Comparison of ENCODE assay signal across 14 mouse cellular contexts in genomic region chr19:32202131-32203114, GRCm38 (mm10).
DNase-seq lines count a peak whose midpoint lies in the region; ATAC-seq and TF ChIP-seq lines count a peak whose summit lies in the region.
"Had no signal": no experiment of that assay in that cellular context is flagged by ENCODE, and none has a peak within 500 bp of the region (broad histone marks: within the 10 kb centered on the region; RNA-seq: fewer than 3 reads in every experiment).

No protein-coding gene starts in this region.

- H3K4me3 ChIP-seq in cortical plate, adult 2 months (ENCODE audit: insufficient read depth, low read length): no peak overlapping the region
- no peak overlapping the region for H3K4me3 ChIP-seq in forebrain, embryonic 13.5 days
- H3K4me3 ChIP-seq: embryonic facial prominence, embryonic 15.5 days; heart, embryonic 15.5 days; midbrain, embryonic 10.5 days had no signal

- peak; percentile 36 to 58 for DNase-seq in heart, adult 18-20 months
- no peak for DNase-seq in heart, postnatal 25 days (ENCODE audit: low spot score)
- DNase-seq in kidney, postnatal 25 days: peak; percentile 71 to 89
- peak; percentile 79 for DNase-seq in lung, postnatal 36 days
- no peak for DNase-seq in spleen, postnatal 4 days (ENCODE audit: low spot score in 2 of 2)
- no peak for DNase-seq in right cerebral cortex, adult 18-20 months
- DNase-seq: adrenal gland, postnatal 25 days; cerebellum, adult 9-10 months; thymus, postnatal 4 days had no signal

- no peak overlapping the region for H3K9ac ChIP-seq in forebrain, embryonic 13.5 days
- H3K9ac ChIP-seq: embryonic facial prominence, embryonic 15.5 days; heart, embryonic 15.5 days had no signal

- no peak overlapping the region for H3K4me2 ChIP-seq in forebrain, embryonic 13.5 days
- H3K4me2 ChIP-seq: embryonic facial prominence, embryonic 15.5 days; heart, embryonic 15.5 days had no signal

- H3K9me3 ChIP-seq in forebrain, embryonic 13.5 days (replicated peaks): no peaks in the 10 kb centered on the region
- H3K9me3 ChIP-seq: embryonic facial prominence, embryonic 15.5 days; heart, embryonic 15.5 days; midbrain, embryonic 10.5 days had no signal

- ATAC-seq in forebrain, embryonic 13.5 days: no peak

- peak overlapping the region; percentile 73 for H3K27ac ChIP-seq in cortical plate, adult 2 months (ENCODE audit: insufficient read depth, low read length)
- no peak overlapping the region for H3K27ac ChIP-seq in forebrain, embryonic 13.5 days
- H3K27ac ChIP-seq: embryonic facial prominence, embryonic 15.5 days; heart, embryonic 15.5 days; midbrain, embryonic 10.5 days had no signal

- H3K4me1 ChIP-seq in cortical plate, adult 2 months (ENCODE audit: control insufficient read depth, insufficient read depth, low read length): peaks cover 3% of the 10 kb centered on the region; the same call in 1 of the 2 replicates
- H3K4me1 ChIP-seq in forebrain, embryonic 13.5 days: no peaks in the 10 kb centered on the region
- H3K4me1 ChIP-seq: embryonic facial prominence, embryonic 15.5 days; midbrain, embryonic 10.5 days had no signal

- no peak for TF ChIP-seq POLR2A in cortical plate, adult 2 months (IDR thresholded peaks at IDR 0.05; ENCODE audit: extremely low read depth, insufficient read depth, low read length)

- 89% methylated on average over 12 of the region's 12 CpGs for WGBS in forebrain, embryonic 13.5 days

- no peaks in the 10 kb centered on the region for H3K36me3 ChIP-seq in forebrain, embryonic 13.5 days (ENCODE audit: poor library complexity, severe bottlenecking)
- H3K36me3 ChIP-seq: embryonic facial prominence, embryonic 15.5 days; heart, embryonic 15.5 days; midbrain, embryonic 10.5 days had no signal

- intact Hi-C loops in heart, postnatal 25 days (cut with DNase I): no loop called here

- no peak for TF ChIP-seq CTCF in cortical plate, adult 2 months (IDR thresholded peaks at IDR 0.05; ENCODE audit: extremely low read depth, insufficient read depth, low read length)

- no peaks in the 10 kb centered on the region for H3K27me3 ChIP-seq in forebrain, embryonic 13.5 days
- H3K27me3 ChIP-seq: embryonic facial prominence, embryonic 15.5 days; heart, embryonic 15.5 days had no signal

Comparison
In these comparisons a context has a peak if more than half of its experiments do, and no peak if none do; other contexts are left out.
1. DNase-seq: peak in heart, adult 18-20 months (2 of 2), kidney, postnatal 25 days (2 of 2) and lung, postnatal 36 days (single experiment); none in heart, postnatal 25 days (single experiment), spleen, postnatal 4 days (0 of 2) and right cerebral cortex, adult 18-20 months (single experiment).